Mouse (Mus musculus) ES-Bruce4 (cell line): Measurements from ENCODE around the gene Auts2.

Experiments used
- CTCF ChIP-seq: IDR thresholded peaks from one replicate; pipeline ENCODE4 v1.8.1; 2011; ENCODE audit warnings: low read depth, low read length
- EP300 ChIP-seq: IDR thresholded peaks from 2 replicates; pipeline ENCODE4 v1.6.1; 2011; ENCODE audit warnings: low read depth, low read length; ENCODE audit not compliant: insufficient read depth
- POLR2A ChIP-seq: IDR thresholded peaks from one replicate; pipeline ENCODE4 v1.8.1; 2011; ENCODE audit warnings: low read length; ENCODE audit not compliant: insufficient read depth

GRCm38 (mm10) chr5:132011795-132012194 is 531.3 kb downstream of the Auts2 start:
- TF ChIP-seq POLR2A, result no peak
- TF ChIP-seq CTCF, result no peak
- TF ChIP-seq EP300, result no peak
